Mouse (Mus musculus) forebrain, embryonic 14.5 days (tissue): ENCODE data around the gene Cchcr1. TPM values are rescaled to one million over a fixed set of nuclear protein-coding genes. Genes with fewer than 3 reads are reported as not detected.
A peak's percentile ranks its signal among the peaks of the same experiment; 100 is the strongest.
"Not testable (repeated sequence)": the region's sequence is repeated elsewhere in the genome, so short reads cannot be mapped to it uniquely, and the experiment has no call there.

Experiments
- ATAC-seq: fragments of 200-750 bp; cut with Nextera tagmentation; 2 replicates; pipeline ENCODE4 v1.8.0; 2017; ENCODE audit warnings: mild to moderate bottlenecking, moderate library complexity
- DNase-seq: peaks from one replicate; pipeline ENCODE4 v3.0.0-alpha.2; 2015; ENCODE audit warnings: low spot score
- H3K27ac ChIP-seq: fragments of 300-500 bp; sonication (generic); 2 replicates; pipeline ENCODE4 v1.5.1; 2014; ENCODE audit warnings: low read depth, mild to moderate bottlenecking, control low read depth, low read length, moderate library complexity
- H3K27me3 ChIP-seq: fragments of 300-500 bp; sonication (generic); replicated peaks from 2 replicates; pipeline ENCODE4 v1.6.1; 2014; ENCODE audit warnings: low read length, control low read depth, mixed read lengths; ENCODE audit not compliant: control insufficient read depth, insufficient read depth
- H3K36me3 ChIP-seq: fragments of 300-500 bp; sonication (generic); 2 replicates; pipeline ENCODE4 v1.6.1; 2014; ENCODE audit warnings: low read length, control low read depth; ENCODE audit not compliant: control insufficient read depth, insufficient read depth
- H3K4me1 ChIP-seq: fragments of 300-500 bp; sonication (generic); 2 replicates; pipeline ENCODE4 v1.6.1; 2014; ENCODE audit warnings: antibody characterized with exemption, low read length, control low read depth; ENCODE audit not compliant: control insufficient read depth, insufficient read depth
- H3K4me2 ChIP-seq: fragments of 300-500 bp; sonication (generic); 2 replicates; pipeline ENCODE4 v1.6.1; 2014; ENCODE audit warnings: mild to moderate bottlenecking, control low read depth, low read length
- H3K4me3 ChIP-seq: fragments of 300-500 bp; sonication (generic); 2 replicates; pipeline ENCODE4 v1.5.1; 2014; ENCODE audit warnings: low read depth, low read length, control low read depth
- H3K9ac ChIP-seq: fragments of 300-500 bp; sonication (generic); 2 replicates; pipeline ENCODE4 v1.6.1; 2014; ENCODE audit warnings: mild to moderate bottlenecking, low read length, control low read depth, moderate library complexity
- H3K9me3 ChIP-seq: fragments of 300-500 bp; sonication (generic); replicated peaks from 2 replicates; pipeline ENCODE4 v1.6.1; 2016; ENCODE audit warnings: low read length, control low read depth, mixed read lengths; ENCODE audit not compliant: control insufficient read depth
- WGBS: fragments of 180-500 bp; shearing (Covaris S2); extraction: QIAGEN DNeasy Blood & Tissue Kit; methylation state at CpG from one replicate; pipeline ENCODE4 v1.1.7; 2014; 5-methylcytosine and 5-hydroxymethylcytosine counted together
- polyA plus RNA-seq: library from polyadenylated mRNA; unstranded; fragments of >200 nt; fragmentation: Nextera tagmentation; extraction: Ambion mirVana; gene quantifications from 2 replicates; pipeline ENCODE4 v1.2.1, GENCODE M21; 2014

Gene Cchcr1
- 4.7 and 6.5 TPM in 2 replicates for polyA plus RNA-seq

DNA sequence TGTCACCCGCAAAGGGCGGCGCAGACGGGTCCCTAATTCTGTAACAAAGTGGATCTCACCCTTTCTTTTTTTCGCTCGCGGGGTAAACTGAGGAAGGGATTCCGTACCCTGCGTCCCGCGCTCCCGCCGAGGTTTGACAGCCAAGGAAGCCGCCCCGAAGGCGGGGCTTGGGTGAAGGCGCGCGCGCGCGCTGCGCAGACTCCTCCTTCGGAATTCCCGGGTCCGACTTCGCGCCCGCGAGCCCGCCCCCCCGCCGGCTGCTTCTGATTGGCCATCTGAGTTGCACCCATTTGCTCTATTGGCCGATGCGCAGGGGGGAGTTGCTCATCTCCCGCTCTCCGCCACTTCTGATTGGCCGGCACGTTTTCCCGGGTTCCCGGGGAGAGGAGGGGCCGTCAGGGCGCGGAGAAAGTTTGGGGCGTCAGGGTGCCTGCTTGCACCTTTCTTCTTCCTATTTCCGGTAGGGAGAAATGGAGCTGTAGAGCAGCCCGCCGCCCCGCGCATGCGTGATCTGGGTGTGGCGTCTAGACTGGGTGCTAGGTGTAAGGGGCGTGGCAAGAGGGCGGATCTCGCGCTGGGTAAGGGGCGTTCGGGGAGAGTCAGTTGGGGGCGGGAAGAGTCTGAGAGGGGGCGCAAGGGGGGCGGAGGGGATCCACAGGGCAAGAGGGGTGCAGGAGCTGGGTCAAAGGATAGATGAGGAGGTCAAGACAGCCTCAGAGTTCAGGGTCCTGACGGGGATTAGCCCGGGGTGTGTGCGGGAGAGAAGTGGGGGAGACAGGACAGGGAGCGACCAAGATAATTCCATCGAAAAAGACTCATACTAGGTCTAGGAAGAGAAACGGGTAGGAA is at the start of gene Cchcr1, which contains the start of gene Tcf19:
TSS of gene Cchcr1 (plus strand) at position 449 of the 849 bp plus-strand sequence.
TSS of gene Tcf19 (minus strand) at position 173 of the 849 bp plus-strand sequence.
- Histone ChIP-seq H3K9me3 (no peaks in the 10 kb centered on the region), H3K4me3 (peak within 1 kb of the TSS; percentile 43), H3K36me3 (no peaks in the 10 kb centered on the region; the same call in 1 of the 2 replicates), H3K4me2 (peak within 1 kb of the TSS; percentile 79), H3K27ac (no peak within 1 kb of the TSS; the same call in 1 of the 2 replicates), H3K27me3 (no peaks in the 10 kb centered on the region), H3K9ac (peak within 1 kb of the TSS; percentile 61), H3K4me1 (peaks cover 14% of the 10 kb centered on the region; the same call in 1 of the 2 replicates)
- DNase-seq = peak; percentile 98
- WGBS = 1% methylated on average over 67 of the region's 67 CpGs
- peak; percentile 96 for ATAC-seq

DNA sequence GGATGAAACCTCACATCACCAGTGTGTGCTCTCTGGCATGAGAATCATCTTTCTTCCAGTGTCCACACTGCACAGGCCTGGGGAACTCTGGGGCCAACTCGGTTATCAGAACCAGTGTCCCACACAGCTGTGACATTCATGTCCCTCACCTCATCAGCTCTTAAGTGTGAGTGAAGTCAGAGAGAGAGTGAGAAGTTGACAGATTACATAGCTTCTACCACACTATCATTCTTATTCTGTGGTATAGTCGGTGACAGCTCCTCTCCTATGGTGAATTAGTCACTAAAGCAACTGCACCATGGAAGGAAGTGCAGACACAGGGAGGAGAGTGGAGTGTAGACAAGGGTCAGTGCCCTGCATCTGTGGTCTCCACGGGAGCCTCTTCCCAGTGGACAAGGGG is 48.0 kb upstream of the Cchcr1 start:
- DNase-seq, H3K4me2 ChIP-seq, H3K4me3 ChIP-seq, ATAC-seq, H3K9ac ChIP-seq, H3K36me3 ChIP-seq, H3K4me1 ChIP-seq, H3K27ac ChIP-seq, H3K9me3 ChIP-seq: not testable (repeated sequence)
- 76% methylated on average over 3 of the region's 3 CpGs for WGBS
- peaks cover 19% of the 10 kb centered on the region for H3K27me3 ChIP-seq

DNA sequence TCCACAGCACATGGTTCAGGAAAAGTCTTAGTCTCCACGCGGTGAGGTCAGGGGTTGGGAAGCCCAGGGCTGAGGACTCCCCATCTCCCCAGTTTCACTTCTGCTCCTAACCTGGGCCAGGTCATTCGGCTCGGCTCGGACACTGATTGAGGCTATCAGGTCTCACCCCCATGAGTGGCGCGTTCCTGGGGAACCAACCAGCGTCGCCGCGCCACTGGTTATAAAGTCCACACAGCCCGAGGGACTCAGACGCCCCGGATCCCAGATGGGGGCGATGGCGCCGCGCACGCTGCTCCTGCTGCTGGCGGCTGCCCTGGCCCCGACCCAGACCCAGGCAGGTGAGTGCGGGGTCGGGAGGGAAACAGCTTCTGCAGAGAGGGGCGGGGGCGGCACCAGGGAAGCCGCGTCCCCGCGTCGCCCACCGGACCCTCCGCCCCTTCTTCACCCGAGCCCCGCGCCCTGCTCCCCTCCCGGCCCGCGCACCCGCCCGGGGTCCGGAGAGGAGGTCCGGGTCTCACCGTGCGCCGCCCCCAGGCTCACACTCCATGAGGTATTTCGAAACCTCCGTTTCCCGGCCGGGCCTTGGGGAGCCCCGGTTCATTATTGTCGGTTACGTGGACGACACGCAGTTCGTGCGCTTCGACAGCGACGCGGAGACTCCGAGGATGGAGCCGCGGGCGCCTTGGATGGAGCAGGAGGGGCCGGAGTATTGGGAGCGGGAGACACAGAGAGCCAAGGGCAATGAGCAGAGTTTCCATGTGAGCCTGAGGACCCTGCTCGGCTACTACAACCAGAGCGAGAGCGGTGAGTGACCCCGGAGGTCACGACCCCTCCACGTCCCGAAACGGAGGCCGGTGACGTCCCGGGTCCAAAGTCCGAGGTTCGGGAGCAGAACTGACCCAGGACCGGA is 46.8 kb upstream of the Cchcr1 start, which contains the start of gene H2-Q10:
TSS of gene H2-Q10 (plus strand) at position 248 of the 910 bp plus-strand sequence.
- no peak for ATAC-seq
- Histone ChIP-seq H3K36me3 (no peaks in the 10 kb centered on the region), H3K4me1 (no peaks in the 10 kb centered on the region), H3K9me3 (no peaks in the 10 kb centered on the region), H3K27ac (no peak within 1 kb of the TSS), H3K27me3 (peaks cover 19% of the 10 kb centered on the region), H3K4me2 (peak within 1 kb of the TSS; percentile 60), H3K4me3 (peak within 1 kb of the TSS; percentile 27), H3K9ac (0 out of 2 replicates have a peak within 1 kb of the TSS, but pooled peaks have one; percentile 29)
- WGBS = 2% methylated on average over 66 of the region's 80 CpGs
- DNase-seq = no peak

DNA sequence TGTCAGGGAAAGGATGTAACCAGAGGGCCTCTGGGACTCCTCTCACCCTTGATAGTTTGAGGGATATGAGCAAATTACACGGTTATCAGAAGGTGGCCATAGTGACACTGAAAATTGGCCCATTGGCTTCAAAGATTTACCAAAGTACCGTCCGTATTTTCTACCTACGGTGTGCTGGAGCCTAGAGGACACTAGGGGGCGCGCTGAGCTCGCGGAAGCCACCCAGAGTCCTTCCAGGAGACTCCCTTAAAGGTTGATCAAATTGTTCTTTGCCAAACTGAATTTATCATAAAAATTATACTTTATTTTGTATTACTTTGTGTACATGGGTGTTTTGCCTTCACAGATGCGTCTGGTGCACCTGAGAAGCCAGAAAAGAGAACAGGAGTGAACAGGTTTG is 32.8 kb upstream of the Cchcr1 start:
- no peak overlapping the region for H3K4me3 ChIP-seq
- no peaks in the 10 kb centered on the region for H3K27me3 ChIP-seq
- ATAC-seq (no peak), DNase-seq (peak; percentile 67)
- H3K27ac ChIP-seq = no peak overlapping the region
- H3K4me1 ChIP-seq = no peaks in the 10 kb centered on the region
- H3K4me2 ChIP-seq = no peak overlapping the region
- no peak overlapping the region for H3K9ac ChIP-seq
- whole genome bisulfite sequencing = 2% methylated on average over 9 of the region's 9 CpGs
- H3K9me3 ChIP-seq = no peaks in the 10 kb centered on the region
- H3K36me3 ChIP-seq = no peaks in the 10 kb centered on the region

DNA sequence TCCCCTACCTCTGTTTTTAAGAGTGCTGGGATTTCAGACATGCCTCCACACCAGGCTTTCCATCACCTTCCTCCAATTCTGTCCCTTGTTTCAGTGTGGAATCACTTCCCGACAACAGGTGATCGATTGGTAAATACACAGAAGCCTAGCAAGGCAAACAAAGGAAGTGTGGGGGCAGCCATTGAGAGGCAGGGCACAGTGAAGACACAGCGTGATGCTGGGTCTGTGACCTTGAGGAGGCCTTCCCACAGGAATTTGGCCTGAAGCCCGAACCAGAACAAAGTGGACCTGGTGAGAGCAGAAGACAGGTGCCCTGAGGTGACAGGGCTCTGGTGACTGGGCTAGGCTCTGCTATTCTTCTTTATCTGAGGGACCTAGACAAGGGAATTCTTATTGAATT is 31.2 kb upstream of the Cchcr1 start:
- 36% methylated on average over 4 of the region's 4 CpGs for WGBS
- no peak for DNase-seq
- no peak overlapping the region for H3K9ac ChIP-seq

DNA sequence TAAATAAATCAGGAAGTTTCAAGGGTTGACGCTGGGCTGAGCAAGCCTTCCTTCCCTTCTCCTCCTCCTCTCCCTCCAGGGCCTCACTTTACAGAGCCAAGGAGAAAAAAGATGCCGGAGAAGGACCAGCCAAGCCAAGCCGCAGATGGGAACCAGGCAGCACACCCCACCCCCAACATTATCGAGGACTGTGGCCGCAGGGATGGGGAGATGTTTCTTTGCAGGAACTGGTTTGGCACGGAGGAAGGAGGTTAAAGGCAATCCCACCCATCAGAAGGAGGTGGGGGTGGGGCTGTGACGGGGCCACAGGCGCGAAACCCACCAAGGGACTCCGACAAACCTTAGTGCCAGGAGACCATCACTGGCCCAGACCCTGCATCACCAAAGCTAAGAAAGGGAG is 30.2 kb upstream of the Cchcr1 start:
- Histone ChIP-seq H3K4me3 (no peak overlapping the region), H3K36me3 (no peaks in the 10 kb centered on the region), H3K4me1 (no peaks in the 10 kb centered on the region), H3K27ac (no peak overlapping the region), H3K27me3 (no peaks in the 10 kb centered on the region), H3K9ac (no peak overlapping the region), H3K4me2 (no peak overlapping the region), H3K9me3 (no peaks in the 10 kb centered on the region)
- DNase-seq (no peak), ATAC-seq (no peak)
- 74% methylated on average over 10 of the region's 10 CpGs for WGBS

More for the DNA sequence above, 31.2 kb upstream of the Cchcr1 start:
- H3K4me1 ChIP-seq = no peaks in the 10 kb centered on the region
- no peaks in the 10 kb centered on the region for H3K9me3 ChIP-seq
- no peaks in the 10 kb centered on the region for H3K36me3 ChIP-seq
- H3K4me3 ChIP-seq = no peak overlapping the region
- H3K27me3 ChIP-seq = no peaks in the 10 kb centered on the region
- ATAC-seq = no peak
- no peak overlapping the region for H3K27ac ChIP-seq
- no peak overlapping the region for H3K4me2 ChIP-seq

DNA sequence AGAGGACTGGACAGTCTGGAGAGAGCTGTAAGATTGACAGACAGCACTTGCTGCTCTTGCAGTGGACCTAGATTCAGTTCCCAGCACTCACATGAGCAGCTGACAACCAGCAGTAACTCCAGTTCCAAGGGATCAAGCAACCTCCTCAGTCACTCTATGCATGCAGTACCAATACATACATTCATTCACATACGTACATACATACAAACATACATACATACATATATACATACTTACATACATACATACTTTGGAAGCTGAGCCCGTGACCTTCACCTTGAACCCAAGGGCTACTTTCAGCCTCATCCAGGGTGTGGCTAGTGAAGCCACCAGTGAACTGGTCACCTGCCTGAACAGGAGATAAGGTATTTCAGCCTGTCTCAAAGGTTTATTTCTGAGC is 28.9 kb upstream of the Cchcr1 start:
- DNase-seq (no peak), ATAC-seq (no peak)
- Histone ChIP-seq H3K27ac (no peak overlapping the region), H3K4me3 (no peak overlapping the region), H3K9me3 (no peaks in the 10 kb centered on the region), H3K9ac (no peak overlapping the region), H3K4me1 (no peaks in the 10 kb centered on the region), H3K36me3 (no peaks in the 10 kb centered on the region), H3K27me3 (no peaks in the 10 kb centered on the region), H3K4me2 (no peak overlapping the region)
- WGBS = 93% methylated on average over 2 of the region's 2 CpGs

DNA sequence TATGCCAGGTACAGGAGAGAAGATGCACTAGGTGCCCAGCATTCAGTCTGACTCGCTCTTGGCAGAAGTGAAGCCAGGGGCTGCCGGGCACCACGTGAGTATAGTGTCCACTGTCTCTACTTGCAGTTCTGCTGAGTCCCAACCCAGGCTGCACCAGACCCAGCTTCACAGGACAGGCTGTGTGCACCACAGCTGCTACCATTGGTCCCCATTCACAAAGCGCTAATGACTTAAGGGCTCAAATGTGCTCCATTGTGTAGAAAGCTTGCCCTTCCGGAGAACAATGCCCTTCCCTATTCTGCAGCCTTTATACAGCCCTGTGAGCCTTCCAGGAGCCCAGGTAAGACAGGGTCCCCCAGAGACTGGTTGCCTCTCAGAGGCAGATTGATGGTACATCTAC is 26.6 kb upstream of the Cchcr1 start:
- H3K27me3 ChIP-seq = no peaks in the 10 kb centered on the region
- no peaks in the 10 kb centered on the region for H3K9me3 ChIP-seq
- DNase-seq = no peak
- no peaks in the 10 kb centered on the region for H3K36me3 ChIP-seq
- 27% methylated on average over 5 of the region's 5 CpGs for WGBS
- no peak overlapping the region for H3K4me3 ChIP-seq
- no peak overlapping the region for H3K27ac ChIP-seq
- no peaks in the 10 kb centered on the region for H3K4me1 ChIP-seq
- no peak overlapping the region for H3K9ac ChIP-seq
- no peak overlapping the region for H3K4me2 ChIP-seq
- no peak for ATAC-seq
